Mouse (Mus musculus): Measurements from ENCODE around the gene Cyp2j8. TPM values are rescaled to one million over a fixed set of nuclear protein-coding genes. Genes with fewer than 3 reads are reported as not detected.

Cyp2j8 gene
- polyA plus RNA-seq, 1 experiment from 2014 or later = not detected

Other genes with a start within 250 kb of the Cyp2j8 start
- gene Cyp2j11, start 158.7 kb downstream of the Cyp2j8 start, polyA plus RNA-seq (2015; fragmentation: Nextera tagmentation; extraction: Ambion mirVana) = not detected in 2 replicates
- gene Cyp2j6, start 46.3 kb upstream of the Cyp2j8 start, polyA plus RNA-seq (2015; fragmentation: Nextera tagmentation; extraction: Ambion mirVana) = 7.2 TPM in 2 replicates
- gene Cyp2j9, start 84.2 kb upstream of the Cyp2j8 start, polyA plus RNA-seq (2015; fragmentation: Nextera tagmentation; extraction: Ambion mirVana) = 4.2 and 4.4 TPM in 2 replicates
- gene Cyp2j5, start 156.8 kb upstream of the Cyp2j8 start, polyA plus RNA-seq (2015; fragmentation: Nextera tagmentation; extraction: Ambion mirVana) = not detected in 2 replicates